Mouse (Mus musculus): Measurements from ENCODE around the gene Oxsr1. TPM values are rescaled to one million over a fixed set of nuclear protein-coding genes. Genes with fewer than 3 reads are reported as not detected.
"Not testable (repeated sequence)": the region's sequence is repeated elsewhere in the genome, so short reads cannot be mapped to it uniquely, and the experiment has no call there.

Gene Oxsr1
- polyA plus RNA-seq, 1 experiment from 2014 or later: 19.9 TPM

GRCm38 (mm10) chr9:119305863-119306262 is 16.4 kb downstream of the Oxsr1 start:
- Histone ChIP-seq H3K9me3 (no peaks in the 10 kb centered on the region), H3K4me3 (no peak overlapping the region), H3K4me2 (replicated peaks) (no peak overlapping the region), H3K27ac (no peak overlapping the region), H3K36me3 (peaks cover 17% of the 10 kb centered on the region), H3K27me3 (replicated peaks) (no peaks in the 10 kb centered on the region), H3K4me1 (no peaks in the 10 kb centered on the region), H3K9ac (no peak overlapping the region)
- 96% methylated on average over 7 of the region's 7 CpGs for WGBS
- no peak for ATAC-seq (ENCODE audit: low FRiP score, low read depth)

GRCm38 (mm10) chr9:119298563-119298962 is 23.7 kb downstream of the Oxsr1 start:
- ATAC-seq (ENCODE audit: low FRiP score, low read depth): no peak
- 80% methylated on average over 3 of the region's 3 CpGs for WGBS
- H3K27me3 ChIP-seq (replicated peaks): no peaks in the 10 kb centered on the region
- H3K9me3 ChIP-seq: no peaks in the 10 kb centered on the region
- no peak overlapping the region for H3K27ac ChIP-seq
- H3K4me2 ChIP-seq (replicated peaks): no peak overlapping the region
- H3K36me3 ChIP-seq: peaks cover 17% of the 10 kb centered on the region
- H3K4me1 ChIP-seq: no peaks in the 10 kb centered on the region
- no peak overlapping the region for H3K9ac ChIP-seq
- no peak overlapping the region for H3K4me3 ChIP-seq

- Histone ChIP-seq H3K4me2 (replicated peaks) (no peak overlapping the region), H3K4me3 (no peak overlapping the region), H3K27ac (no peak overlapping the region), H3K36me3 (peaks cover 11% of the 10 kb centered on the region), H3K4me1 (no peaks in the 10 kb centered on the region), H3K9ac (no peak overlapping the region), H3K9me3 (no peaks in the 10 kb centered on the region), H3K27me3 (replicated peaks) (no peaks in the 10 kb centered on the region)
- no peak for ATAC-seq (ENCODE audit: low FRiP score, low read depth)
- WGBS: 92% methylated on average over 6 of the region's 6 CpGs
Observed at GRCm38 (mm10) chr9:119297696-119298095, 24.5 kb downstream of the Oxsr1 start.

- Histone ChIP-seq H3K4me1 (no peaks in the 10 kb centered on the region), H3K36me3 (no peaks in the 10 kb centered on the region; the same call in none of the 2 replicates), H3K27me3 (replicated peaks) (no peaks in the 10 kb centered on the region), H3K4me3 (no peak overlapping the region), H3K9me3 (no peaks in the 10 kb centered on the region), H3K9ac (no peak overlapping the region), H3K27ac (no peak overlapping the region), H3K4me2 (replicated peaks) (no peak overlapping the region)
- 89% methylated on average over 3 of the region's 3 CpGs for WGBS
- ATAC-seq (ENCODE audit: low FRiP score, low read depth): no peak
Observed at GRCm38 (mm10) chr9:119290791-119291190, 31.4 kb downstream of the Oxsr1 start.

GRCm38 (mm10) chr9:119280894-119281682 is 41.1 kb downstream of the Oxsr1 start:
- Histone ChIP-seq H3K27me3 (replicated peaks) (no peaks in the 10 kb centered on the region), H3K36me3 (peaks cover 18% of the 10 kb centered on the region), H3K4me3 (no peak overlapping the region), H3K9me3 (no peaks in the 10 kb centered on the region), H3K4me2 (replicated peaks) (no peak overlapping the region), H3K4me1 (no peaks in the 10 kb centered on the region), H3K9ac (no peak overlapping the region), H3K27ac (no peak overlapping the region)
- WGBS: 91% methylated on average over 5 of the region's 5 CpGs
- ATAC-seq (ENCODE audit: low FRiP score, low read depth): no peak

GRCm38 (mm10) chr9:119278031-119278430 is 44.2 kb downstream of the Oxsr1 start:
- H3K4me2 ChIP-seq (replicated peaks): no peak overlapping the region
- no peaks in the 10 kb centered on the region for H3K9me3 ChIP-seq
- H3K27ac ChIP-seq: no peak overlapping the region
- H3K27me3 ChIP-seq (replicated peaks): no peaks in the 10 kb centered on the region
- ATAC-seq (ENCODE audit: low FRiP score, low read depth): no peak
- WGBS: 92% methylated on average over 5 of the region's 5 CpGs
- H3K9ac ChIP-seq: no peak overlapping the region
- no peaks in the 10 kb centered on the region for H3K4me1 ChIP-seq
- H3K4me3 ChIP-seq: no peak overlapping the region
- H3K36me3 ChIP-seq: peaks cover 9% of the 10 kb centered on the region

- H3K27ac ChIP-seq: no peak overlapping the region
- WGBS: 88% methylated on average over 7 of the region's 7 CpGs
- H3K4me2 ChIP-seq (replicated peaks): no peak overlapping the region
- peaks cover 3% of the 10 kb centered on the region for H3K36me3 ChIP-seq
- no peak for ATAC-seq (ENCODE audit: low FRiP score, low read depth)
- H3K9ac ChIP-seq: no peak overlapping the region
- H3K27me3 ChIP-seq (replicated peaks): no peaks in the 10 kb centered on the region
- H3K4me1 ChIP-seq: no peaks in the 10 kb centered on the region
- H3K4me3 ChIP-seq: no peak overlapping the region
- no peaks in the 10 kb centered on the region for H3K9me3 ChIP-seq
Observed at GRCm38 (mm10) chr9:119276321-119276720, 45.9 kb downstream of the Oxsr1 start.

- ATAC-seq (ENCODE audit: low FRiP score, low read depth); H3K4me3 ChIP-seq; H3K4me1 ChIP-seq; H3K4me2 ChIP-seq (replicated peaks); H3K36me3 ChIP-seq; H3K9ac ChIP-seq; H3K27ac ChIP-seq; H3K27me3 ChIP-seq (replicated peaks); H3K9me3 ChIP-seq: not testable (repeated sequence)
- 95% methylated on average over 5 of the region's 5 CpGs for WGBS
Observed at GRCm38 (mm10) chr9:119274814-119275213, 47.4 kb downstream of the Oxsr1 start.

GRCm38 (mm10) chr9:119271496-119271895 is 50.7 kb downstream of the Oxsr1 start:
- Histone ChIP-seq H3K9ac (no peak overlapping the region), H3K4me2 (replicated peaks) (no peak overlapping the region), H3K27ac (no peak overlapping the region), H3K9me3 (no peaks in the 10 kb centered on the region), H3K4me3 (no peak overlapping the region), H3K4me1 (no peaks in the 10 kb centered on the region), H3K36me3 (peaks cover 27% of the 10 kb centered on the region), H3K27me3 (replicated peaks) (no peaks in the 10 kb centered on the region)
- ATAC-seq (ENCODE audit: low FRiP score, low read depth): no peak
- 66% methylated on average over 4 of the region's 4 CpGs for WGBS

GRCm38 (mm10) chr9:119268588-119269145 is 53.6 kb downstream of the Oxsr1 start:
- Histone ChIP-seq H3K36me3 (peaks cover 42% of the 10 kb centered on the region), H3K4me2 (replicated peaks) (no peak overlapping the region), H3K9ac (no peak overlapping the region), H3K9me3 (no peaks in the 10 kb centered on the region), H3K27me3 (replicated peaks) (no peaks in the 10 kb centered on the region), H3K4me3 (no peak overlapping the region), H3K4me1 (no peaks in the 10 kb centered on the region), H3K27ac (no peak overlapping the region)
- no peak for ATAC-seq (ENCODE audit: low FRiP score, low read depth)
- WGBS: 95% methylated on average over 11 of the region's 11 CpGs

- H3K4me2 ChIP-seq (replicated peaks): no peak overlapping the region
- H3K4me3 ChIP-seq: no peak overlapping the region
- no peaks in the 10 kb centered on the region for H3K4me1 ChIP-seq
- no peak for ATAC-seq (ENCODE audit: low FRiP score, low read depth)
- H3K9me3 ChIP-seq: no peaks in the 10 kb centered on the region
- no peak overlapping the region for H3K27ac ChIP-seq
- no peak overlapping the region for H3K9ac ChIP-seq
- H3K27me3 ChIP-seq (replicated peaks): no peaks in the 10 kb centered on the region
- 94% methylated on average over 6 of the region's 6 CpGs for WGBS
- H3K36me3 ChIP-seq: peaks cover 44% of the 10 kb centered on the region
Observed at GRCm38 (mm10) chr9:119268120-119268519, 54.1 kb downstream of the Oxsr1 start.

- H3K36me3 ChIP-seq: peaks cover 56% of the 10 kb centered on the region
- H3K27ac ChIP-seq; H3K9ac ChIP-seq; H3K27me3 ChIP-seq (replicated peaks); H3K4me2 ChIP-seq (replicated peaks); ATAC-seq (ENCODE audit: low FRiP score, low read depth); H3K4me1 ChIP-seq; H3K9me3 ChIP-seq; H3K4me3 ChIP-seq: not testable (repeated sequence)
- WGBS: 93% methylated on average over 5 of the region's 5 CpGs
Observed at GRCm38 (mm10) chr9:119266121-119266395, 56.2 kb downstream of the Oxsr1 start.
